21 mouse cellular contexts compared by ENCODE assay signal in genomic region chr15:95586906-95587305, GRCm38 (mm10). TPM values are rescaled to one million over a fixed set of nuclear protein-coding genes. Genes with fewer than 3 reads are reported as not detected.
"Had no signal": no experiment of that assay in that cellular context is flagged by ENCODE, and none has a peak within 500 bp of the region (broad histone marks: within the 10 kb centered on the region; RNA-seq: fewer than 3 reads in every experiment).

No protein-coding gene starts in this region.

- H3K36me3 ChIP-seq: kidney, embryonic 15.5 days; liver, embryonic 13.5 days; midbrain, embryonic 12.5 days; midbrain, embryonic 15.5 days; neural tube, embryonic 12.5 days had no signal

- H3K9me3 ChIP-seq: kidney, embryonic 15.5 days; liver, embryonic 13.5 days; midbrain, embryonic 12.5 days; midbrain, embryonic 15.5 days; neural tube, embryonic 12.5 days had no signal

- H3K27ac ChIP-seq: kidney, embryonic 15.5 days; left cerebral cortex, adult 2 months; liver, embryonic 13.5 days; midbrain, embryonic 12.5 days; midbrain, embryonic 15.5 days; neural tube, embryonic 12.5 days had no signal

- H3K4me3 ChIP-seq: kidney, embryonic 15.5 days; left cerebral cortex, adult 2 months; liver, embryonic 13.5 days; midbrain, embryonic 12.5 days; midbrain, embryonic 15.5 days; neural tube, embryonic 12.5 days had no signal

- H3K27me3 ChIP-seq: kidney, embryonic 15.5 days; liver, embryonic 13.5 days; midbrain, embryonic 12.5 days; midbrain, embryonic 15.5 days; neural tube, embryonic 12.5 days had no signal

- H3K4me1 ChIP-seq: liver, embryonic 13.5 days; midbrain, embryonic 12.5 days; midbrain, embryonic 15.5 days had no signal

- H3K9ac ChIP-seq: kidney, embryonic 15.5 days; liver, embryonic 13.5 days; midbrain, embryonic 12.5 days; midbrain, embryonic 15.5 days; neural tube, embryonic 12.5 days had no signal

- DNase-seq: kidney, adult 8-10 months; kidney, postnatal 10 days; kidney, postnatal 36 days; layer of hippocampus, postnatal 36 days; liver, embryonic 13.5 days; lung, adult 2 months; lung, postnatal 14 days; lung, postnatal 4 days; retina, postnatal 1 day; right cerebral cortex, postnatal 25 days; thymus, adult 18-20 months; thymus, postnatal 36 days had no signal

RNA-seq across cellular contexts. Expression of gene Nell2, which starts 58.5 kb away (rescaled TPM):
- total RNA-seq: liver, adult 2 months; megakaryocyte progenitor cell, adult 5-6 weeks; megakaryocyte-erythroid progenitor cell, adult 5-6 weeks; neutrophil, adult 5-6 weeks had no signal
- polyA plus RNA-seq: liver, adult 2 months had no signal
